Mouse (Mus musculus) lung, postnatal 4 days (tissue): ENCODE data around the gene Car14.
"Not testable (repeated sequence)": the region's sequence is repeated elsewhere in the genome, so short reads cannot be mapped to it uniquely, and the experiment has no call there.

Experiments used
- DNase-seq, 2 experiments: peaks; one replicate each; pipeline ENCODE4 v3.0.0; 2021

Car14 gene

GRCm38 (mm10) chr3:95904568-95904967, at the start of gene Car14:
Gene Car14 (minus strand): TSS chr3:95904691.
- DNase-seq = no peak

GRCm38 (mm10) chr3:95953522-95953921, 49.0 kb upstream of the Car14 start:
- no peak for DNase-seq

GRCm38 (mm10) chr3:95953023-95953422, 48.5 kb upstream of the Car14 start:
- DNase-seq = no peak

- DNase-seq = not testable (repeated sequence)
Measured at GRCm38 (mm10) chr3:95951566-95951965, 47.1 kb upstream of the Car14 start.

GRCm38 (mm10) chr3:95950763-95951551, 46.5 kb upstream of the Car14 start:
- peak; percentile 90 to 92 for DNase-seq

- peak in 1 of 2 experiments; percentile 51 for DNase-seq
Measured at GRCm38 (mm10) chr3:95948325-95948724, 43.8 kb upstream of the Car14 start.

- peak in 1 of 2 experiments; percentile 61 for DNase-seq
Measured at GRCm38 (mm10) chr3:95945731-95946240, 41.3 kb upstream of the Car14 start.

- no peak for DNase-seq
Measured at GRCm38 (mm10) chr3:95944742-95945141, 40.3 kb upstream of the Car14 start.

- no peak for DNase-seq
Measured at GRCm38 (mm10) chr3:95943226-95943625, 38.7 kb upstream of the Car14 start.

GRCm38 (mm10) chr3:95942749-95943148, 38.3 kb upstream of the Car14 start:
- DNase-seq = no peak

GRCm38 (mm10) chr3:95938835-95939234, 34.3 kb upstream of the Car14 start:
- peak in 1 of 2 experiments; percentile 43 for DNase-seq

GRCm38 (mm10) chr3:95938217-95938616, 33.7 kb upstream of the Car14 start:
- no peak for DNase-seq

GRCm38 (mm10) chr3:95934448-95934847, 30.0 kb upstream of the Car14 start:
- DNase-seq = no peak

- DNase-seq = no peak
Measured at GRCm38 (mm10) chr3:95933111-95933750, 28.7 kb upstream of the Car14 start.

- no peak for DNase-seq
Measured at GRCm38 (mm10) chr3:95932566-95932965, 28.1 kb upstream of the Car14 start.

- DNase-seq = no peak
Measured at GRCm38 (mm10) chr3:95932157-95932556, 27.7 kb upstream of the Car14 start.

- no peak for DNase-seq
Measured at GRCm38 (mm10) chr3:95931471-95931870, 27.0 kb upstream of the Car14 start.

- DNase-seq = no peak
Measured at GRCm38 (mm10) chr3:95930471-95930789, 25.9 kb upstream of the Car14 start.

- peak; percentile 74 to 76 for DNase-seq
Measured at GRCm38 (mm10) chr3:95929581-95930470, 25.3 kb upstream of the Car14 start.

GRCm38 (mm10) chr3:95928658-95929503, 24.4 kb upstream of the Car14 start, which contains the start of gene Anp32e:
Gene Anp32e (plus strand): TSS chr3:95929246.
- peak; percentile 97 to 98 for DNase-seq

GRCm38 (mm10) chr3:95928261-95928657, 23.8 kb upstream of the Car14 start:
- DNase-seq = no peak

- DNase-seq = no peak
Measured at GRCm38 (mm10) chr3:95925087-95925486, 20.6 kb upstream of the Car14 start.
